Mouse (Mus musculus): ENCODE measurements at regions not wholly inside any gene's neighbourhood (a gene's known extent, or its start where the extent isn't known, plus 50 kb on each side); places are given as distances from the start of the nearest gene placed in this dataset.

GRCm38 (mm10) chr3:42977066-42977465 lies 1234.7 kb downstream of the D3Ertd751e start:
- TF ChIP-seq CTCF (IDR thresholded peaks at IDR 0.05; ENCODE audit: low read depth), result no peak
- no peak for TF ChIP-seq EP300 (IDR thresholded peaks at IDR 0.05; ENCODE audit: low read depth)

Data from liver, postnatal 0 days (tissue).